ENCODE assay signal across 25 mouse cellular contexts in the genomic region with DNA sequence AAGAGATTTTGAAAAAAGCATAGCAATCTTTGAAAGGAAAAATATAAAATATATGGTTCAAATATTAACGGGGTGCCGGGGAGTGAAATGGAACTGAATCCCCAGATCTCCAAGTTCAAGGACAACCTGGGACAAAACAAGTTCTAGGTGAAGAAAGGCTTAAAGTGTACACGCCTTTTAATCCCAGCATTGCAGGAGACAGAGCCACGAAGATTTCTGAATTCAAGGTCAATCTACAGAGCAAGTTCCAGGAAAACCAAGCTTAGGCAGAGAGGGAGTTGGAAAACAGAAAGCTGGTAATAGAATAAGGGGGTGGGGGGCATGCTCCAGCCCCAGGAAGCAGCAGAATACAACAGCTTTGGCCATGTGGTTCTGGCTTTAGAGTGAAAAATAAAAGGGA.
"Had no signal": no experiment of that assay in that cellular context is flagged by ENCODE, and none has a peak within 500 bp of the region (broad histone marks: within the 10 kb centered on the region; RNA-seq: fewer than 3 reads in every experiment).

No protein-coding gene starts in this region.

- H3K27me3 ChIP-seq: hindbrain, embryonic 13.5 days; hindbrain, embryonic 15.5 days; kidney, embryonic 15.5 days; limb, embryonic 12.5 days; liver, embryonic 13.5 days; liver, embryonic 15.5 days had no signal

- H3K4me3 ChIP-seq: hindbrain, embryonic 13.5 days; hindbrain, embryonic 15.5 days; kidney, embryonic 15.5 days; left cerebral cortex, adult 2 months; limb, embryonic 10.5 days; limb, embryonic 12.5 days; liver, embryonic 13.5 days; liver, embryonic 15.5 days had no signal

- H3K27ac ChIP-seq: hindbrain, embryonic 13.5 days; hindbrain, embryonic 15.5 days; hindbrain, postnatal 0 days; kidney, embryonic 15.5 days; kidney, postnatal 0 days; left cerebral cortex, adult 2 months; limb, embryonic 10.5 days; limb, embryonic 12.5 days; liver, embryonic 13.5 days; liver, embryonic 15.5 days had no signal

- H3K4me2 ChIP-seq: heart, embryonic 11.5 days; hindbrain, embryonic 13.5 days; hindbrain, embryonic 15.5 days; kidney, embryonic 15.5 days; limb, embryonic 12.5 days; liver, embryonic 11.5 days; liver, embryonic 13.5 days; liver, embryonic 15.5 days had no signal

- H3K9ac ChIP-seq: hindbrain, embryonic 13.5 days; hindbrain, embryonic 15.5 days; kidney, embryonic 15.5 days; limb, embryonic 12.5 days; liver, embryonic 13.5 days; liver, embryonic 15.5 days; liver, postnatal 0 days had no signal

- H3K9me3 ChIP-seq: hindbrain, embryonic 13.5 days; hindbrain, embryonic 15.5 days; kidney, embryonic 15.5 days; limb, embryonic 10.5 days; limb, embryonic 12.5 days; liver, embryonic 13.5 days; liver, embryonic 15.5 days had no signal

- H3K4me1 ChIP-seq: hindbrain, embryonic 13.5 days; hindbrain, embryonic 15.5 days; kidney, embryonic 15.5 days; limb, embryonic 10.5 days; limb, embryonic 12.5 days; liver, embryonic 13.5 days; liver, embryonic 15.5 days had no signal

- DNase-seq: gastrocnemius, postnatal 14 days; gastrocnemius, postnatal 36 days; heart, adult 18-20 months; heart, postnatal 10 days; heart, postnatal 36 days; kidney, adult 11 months; kidney, adult 2 months; kidney, adult 9 months; kidney, postnatal 14 days; kidney, postnatal 36 days; layer of hippocampus, adult 9-11 months; liver; liver, embryonic 13.5 days; liver, postnatal 0 days had no signal

- ATAC-seq: hindbrain, postnatal 0 days; liver, postnatal 0 days had no signal

- H3K36me3 ChIP-seq: hindbrain, embryonic 13.5 days; hindbrain, embryonic 15.5 days; kidney, embryonic 15.5 days; limb, embryonic 10.5 days; limb, embryonic 12.5 days; liver, embryonic 13.5 days; liver, embryonic 15.5 days had no signal
